Mouse (Mus musculus) stomach, postnatal 0 days (tissue): ENCODE measurements around the gene Sema6d.

ENCODE experiments used
- CTCF ChIP-seq: IDR thresholded peaks from 2 replicates; pipeline ENCODE4 v1.5.1; 2016; ENCODE audit warnings: antibody characterized with exemption, low read depth, mild to moderate bottlenecking, moderate library complexity
- EP300 ChIP-seq: optimal IDR thresholded peaks from 2 replicates; pipeline ENCODE3; 2016; ENCODE audit warnings: antibody characterized with exemption

- TF ChIP-seq CTCF = no peak
- no peak for TF ChIP-seq EP300
These were observed 201.4 kb downstream of the Sema6d start for GRCm38 (mm10) chr2:124291145-124291544.
